Mouse (Mus musculus) heart, postnatal 0 days (tissue): ENCODE data around the gene Mog.

Experiments used
- CTCF ChIP-seq: IDR thresholded peaks from 2 replicates; pipeline ENCODE4 v1.5.1; 2016; ENCODE audit warnings: antibody characterized with exemption, control low read depth, low read depth
- EP300 ChIP-seq: IDR thresholded peaks from 2 replicates; pipeline ENCODE4 v1.6.1; 2016; ENCODE audit warnings: antibody characterized with exemption, low read depth

GRCm38 (mm10) chr17:36995448-36995847, 27.8 kb downstream of the Mog start:
- TF ChIP-seq CTCF (no peak), EP300 (no peak)
